Mouse (Mus musculus): ENCODE results near the gene Ramp3.
"Not testable (repeated sequence)": the region's sequence is repeated elsewhere in the genome, so short reads cannot be mapped to it uniquely, and the experiment has no call there.

GRCm38 (mm10) chr11:6652978-6653377 is 5.3 kb upstream of the Ramp3 start:
- not testable (repeated sequence) for TF ChIP-seq CTCF (conservative IDR thresholded peaks at IDR 0.05; ENCODE audit: insufficient read depth, insufficient read length, low read depth, low read length); POLR2A (IDR thresholded peaks at IDR 0.05; ENCODE audit: low read depth, low read length)
